Mouse (Mus musculus) adipocyte (in vitro differentiated cells): Measurements from ENCODE around the gene Traf5.

Source experiments
- DNase-seq: peaks from one replicate; pipeline ENCODE4 v3.0.0-alpha.2; 2016; ENCODE audit warnings: low spot score

The Traf5 gene

GRCm38 (mm10) chr1:191964773-191965481 is 127.4 kb downstream of the Traf5 start:
- DNase-seq: peak; percentile 90

- peak; percentile 88 for DNase-seq
Observed at GRCm38 (mm10) chr1:191963948-191964772, 128.2 kb downstream of the Traf5 start.

- peak; percentile 20 for DNase-seq
Observed at GRCm38 (mm10) chr1:191963413-191963812, 128.9 kb downstream of the Traf5 start.

GRCm38 (mm10) chr1:191960946-191961345 is 131.4 kb downstream of the Traf5 start:
- no peak for DNase-seq

GRCm38 (mm10) chr1:191957321-191957720 is 135.0 kb downstream of the Traf5 start:
- DNase-seq: peak; percentile 54

- DNase-seq: peak; percentile 64
Observed at GRCm38 (mm10) chr1:191956871-191957270, 135.5 kb downstream of the Traf5 start.

GRCm38 (mm10) chr1:191956261-191956660 is 136.1 kb downstream of the Traf5 start:
- DNase-seq: no peak

- peak; percentile 22 for DNase-seq
Observed at GRCm38 (mm10) chr1:191955101-191955500, 137.3 kb downstream of the Traf5 start.

- no peak for DNase-seq
Observed at GRCm38 (mm10) chr1:191952733-191953335, 139.5 kb downstream of the Traf5 start.

- no peak for DNase-seq
Observed at GRCm38 (mm10) chr1:191950611-191951010, 141.7 kb downstream of the Traf5 start.

GRCm38 (mm10) chr1:191948600-191948999 is 143.8 kb downstream of the Traf5 start:
- no peak for DNase-seq

GRCm38 (mm10) chr1:191947796-191948195 is 144.6 kb downstream of the Traf5 start:
- no peak for DNase-seq
